ENCODE assay signal across 9 mouse cellular contexts in the genomic region with DNA sequence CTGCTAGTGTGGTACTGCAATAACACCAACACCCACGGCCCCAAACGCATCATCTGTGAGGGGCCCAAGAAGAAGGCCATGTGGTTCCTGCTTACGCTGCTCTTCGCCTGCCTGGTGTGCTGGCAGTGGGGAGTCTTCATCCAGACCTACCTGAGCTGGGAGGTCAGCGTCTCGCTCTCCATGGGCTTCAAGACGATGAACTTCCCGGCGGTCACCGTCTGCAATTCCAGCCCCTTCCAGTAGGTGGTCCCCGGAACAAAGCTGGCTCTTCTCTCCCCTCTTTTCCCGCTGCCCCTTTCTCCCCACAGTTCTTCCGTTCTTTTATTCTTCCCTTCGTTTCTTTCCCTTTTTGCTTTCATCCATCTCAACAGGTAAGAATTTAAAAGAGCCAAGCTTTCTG. TPM values are rescaled to one million over a fixed set of nuclear protein-coding genes. Genes with fewer than 3 reads are reported as not detected.
DNase-seq lines count a peak whose midpoint lies in the region; ATAC-seq and TF ChIP-seq lines count a peak whose summit lies in the region.
"Had no signal": no experiment of that assay in that cellular context is flagged by ENCODE, and none has a peak within 500 bp of the region (broad histone marks: within the 10 kb centered on the region; RNA-seq: fewer than 3 reads in every experiment).

No protein-coding gene starts in this region.

- no peak for TF ChIP-seq EP300 in liver, embryonic 14.5 days (IDR thresholded peaks at IDR 0.05; ENCODE audit: low read depth)

- intact Hi-C loops in left cerebral cortex, adult 2 months (cut with DNase I) = no loop called here

- no peaks in the 10 kb centered on the region for H3K9me3 ChIP-seq in embryonic facial prominence, embryonic 14.5 days (ENCODE audit: control insufficient read depth, low read length)
- no peaks in the 10 kb centered on the region for H3K9me3 ChIP-seq in hindbrain, embryonic 12.5 days (replicated peaks)
- no peaks in the 10 kb centered on the region for H3K9me3 ChIP-seq in liver, embryonic 14.5 days (ENCODE audit: control insufficient read depth, low read length)
- H3K9me3 ChIP-seq in neural tube, embryonic 12.5 days = 0 out of 2 replicates have a peak, but pooled peaks cover 2% of the 10 kb centered on the region

- peak overlapping the region; percentile 29 for H3K4me2 ChIP-seq in embryonic facial prominence, embryonic 14.5 days (ENCODE audit: low read depth, low read length)
- peak overlapping the region; percentile 34 for H3K4me2 ChIP-seq in hindbrain, embryonic 12.5 days (replicated peaks)
- no peak overlapping the region for H3K4me2 ChIP-seq in liver, embryonic 14.5 days (ENCODE audit: low read depth)
- peak overlapping the region; percentile 44 for H3K4me2 ChIP-seq in neural tube, embryonic 12.5 days (replicated peaks)

- no peak overlapping the region for H3K4me3 ChIP-seq in left cerebral cortex, adult 2 months
- H3K4me3 ChIP-seq in embryonic facial prominence, embryonic 14.5 days (ENCODE audit: low read depth, low read length) = no peak overlapping the region
- H3K4me3 ChIP-seq in hindbrain, embryonic 12.5 days = no peak overlapping the region
- no peak overlapping the region for H3K4me3 ChIP-seq in liver, embryonic 14.5 days (ENCODE audit: insufficient read depth in 1 of 2, low read depth in 2 of 2, low read length in 2 of 2)
- H3K4me3 ChIP-seq in neural tube, embryonic 12.5 days = no peak overlapping the region

- peaks cover 8% of the 10 kb centered on the region; the same call in 1 of the 2 replicates for H3K4me1 ChIP-seq in embryonic facial prominence, embryonic 14.5 days (ENCODE audit: control insufficient read depth, insufficient read depth, low read length)
- peaks cover 5% of the 10 kb centered on the region; the same call in 1 of the 2 replicates for H3K4me1 ChIP-seq in hindbrain, embryonic 12.5 days
- no peaks in the 10 kb centered on the region for H3K4me1 ChIP-seq in liver, embryonic 14.5 days (replicated peaks; ENCODE audit: control insufficient read depth in 2 of 2, insufficient read depth in 2 of 2, low read length in 1 of 2)
- H3K4me1 ChIP-seq in neural tube, embryonic 12.5 days = no peaks in the 10 kb centered on the region

- no peak overlapping the region for H3K27ac ChIP-seq in left cerebral cortex, adult 2 months
- no peak overlapping the region for H3K27ac ChIP-seq in embryonic facial prominence, embryonic 14.5 days (replicated peaks; ENCODE audit: low read depth, low read length)
- no peak overlapping the region for H3K27ac ChIP-seq in hindbrain, embryonic 12.5 days
- no peak overlapping the region for H3K27ac ChIP-seq in liver, embryonic 14.5 days
- no peak overlapping the region for H3K27ac ChIP-seq in neural tube, embryonic 12.5 days
- H3K27ac ChIP-seq: macrophage had no signal

- H3K36me3 ChIP-seq in embryonic facial prominence, embryonic 14.5 days (ENCODE audit: control insufficient read depth, insufficient read depth, low read length) = no peaks in the 10 kb centered on the region
- no peaks in the 10 kb centered on the region for H3K36me3 ChIP-seq in hindbrain, embryonic 12.5 days
- H3K36me3 ChIP-seq in liver, embryonic 14.5 days (replicated peaks; ENCODE audit: control insufficient read depth, insufficient read depth, low read depth) = no peaks in the 10 kb centered on the region
- H3K36me3 ChIP-seq in neural tube, embryonic 12.5 days = no peaks in the 10 kb centered on the region

- ATAC-seq in embryonic facial prominence, embryonic 14.5 days (ENCODE audit: low read depth) = no peak
- 0 out of 2 replicates have a peak, but pooled peaks have one; percentile 6 for ATAC-seq in hindbrain, embryonic 12.5 days (ENCODE audit: low FRiP score)
- no peak for ATAC-seq in liver, embryonic 14.5 days (ENCODE audit: insufficient read depth)
- 0 out of 2 replicates have a peak, but pooled peaks have one; percentile 35 for ATAC-seq in neural tube, embryonic 12.5 days (ENCODE audit: low FRiP score, low read depth)

- WGBS in embryonic facial prominence, embryonic 14.5 days = 6% methylated on average over 14 of the region's 14 CpGs
- 14% methylated on average over 14 of the region's 14 CpGs for WGBS in hindbrain, embryonic 12.5 days
- WGBS in liver, embryonic 14.5 days (ENCODE audit: insufficient replicate concordance) = 7% methylated on average over 14 of the region's 14 CpGs
- 7% methylated on average over 14 of the region's 14 CpGs for WGBS in neural tube, embryonic 12.5 days

- TF ChIP-seq CTCF in left cerebral cortex, adult 2 months (IDR thresholded peaks at IDR 0.05) = peak; percentile 67
- peak; percentile 79 for TF ChIP-seq CTCF in liver, embryonic 14.5 days (IDR thresholded peaks at IDR 0.05; ENCODE audit: low read depth)

- no peaks in the 10 kb centered on the region for H3K27me3 ChIP-seq in embryonic facial prominence, embryonic 14.5 days (replicated peaks; ENCODE audit: control insufficient read depth, insufficient read depth, low read length)
- H3K27me3 ChIP-seq in hindbrain, embryonic 12.5 days = 0 out of 2 replicates have a peak, but pooled peaks cover 2% of the 10 kb centered on the region
- no peaks in the 10 kb centered on the region for H3K27me3 ChIP-seq in liver, embryonic 14.5 days (ENCODE audit: control insufficient read depth, insufficient read depth, low read length)
- no peaks in the 10 kb centered on the region for H3K27me3 ChIP-seq in neural tube, embryonic 12.5 days (replicated peaks)

- peak in 1 of 2 experiments; percentile 34 for DNase-seq in left cerebral cortex, adult 2 months (ENCODE audit: extremely low spot score in 1 of 2, low spot score in 2 of 2)
- no peak for DNase-seq in left cerebral cortex, adult 11 months (ENCODE audit: low spot score)
- DNase-seq in brain, adult 2 months (ENCODE audit: low read depth, low spot score) = peak; percentile 54
- no peak for DNase-seq in embryonic facial prominence, embryonic 14.5 days (ENCODE audit: low spot score)
- no peak for DNase-seq in liver, embryonic 14.5 days (ENCODE audit: low read depth in 3 of 3, low spot score in 3 of 3)
- DNase-seq in layer of hippocampus, postnatal 36 days = no peak

- H3K9ac ChIP-seq in embryonic facial prominence, embryonic 14.5 days (ENCODE audit: low read depth, low read length) = no peak overlapping the region
- no peak overlapping the region for H3K9ac ChIP-seq in hindbrain, embryonic 12.5 days
- no peak overlapping the region for H3K9ac ChIP-seq in liver, embryonic 14.5 days (replicated peaks)
- H3K9ac ChIP-seq in neural tube, embryonic 12.5 days = no peak overlapping the region

RNA-seq across cellular contexts. Expression of a gene that starts 34.5 kb away (rescaled TPM):
- not detected for total RNA-seq in left cerebral cortex, adult 2 months (2021)
- 0.74 and 0.75 TPM in 2 replicates for polyA plus RNA-seq in embryonic facial prominence, embryonic 14.5 days (2014; fragmentation: Nextera tagmentation; extraction: Ambion mirVana)
- polyA plus RNA-seq in hindbrain, embryonic 12.5 days (2016; fragmentation: Nextera tagmentation; extraction: Ambion mirVana) = 0.14 and 0.21 TPM in 2 replicates
- 0.01 TPM in 1 of 2 replicates, not detected in the other for polyA plus RNA-seq in liver, embryonic 14.5 days (2012; rRNA removed)
- not detected in 2 replicates for polyA plus RNA-seq in liver, embryonic 14.5 days (2014; fragmentation: Nextera tagmentation; extraction: Ambion mirVana)
- polyA plus RNA-seq in neural tube, embryonic 12.5 days (2016; fragmentation: Nextera tagmentation; extraction: Ambion mirVana) = 0.13 TPM in 1 of 2 replicates, not detected in the other
- under 1 TPM in 1 of 2 experiments, not detected in 1; 0.30 TPM for total RNA-seq in layer of hippocampus, postnatal 36 days (2021)
- polyA plus RNA-seq: macrophage had no signal

Comparison
In these comparisons a context has a peak if more than half of its experiments do, and no peak if none do; other contexts are left out.
1. ATAC-seq: peak in hindbrain, embryonic 12.5 days (single experiment) and neural tube, embryonic 12.5 days (single experiment); none in embryonic facial prominence, embryonic 14.5 days (single experiment) and liver, embryonic 14.5 days (single experiment).